Mouse (Mus musculus) thymus, adult 2 months (tissue): ENCODE measurements around the gene Acta1. TPM values are rescaled to one million over a fixed set of nuclear protein-coding genes. Genes with fewer than 3 reads are reported as not detected.

Experiments used
- DNase-seq: peaks from one replicate; pipeline ENCODE4 v3.0.0; 2021
- H3K27ac ChIP-seq: fragments of 200-500 bp; 2 replicates; pipeline ENCODE4 v1.5.1; 2012; ENCODE audit warnings: low read length, control low read depth; ENCODE audit not compliant: control insufficient read depth, insufficient read depth
- H3K27me3 ChIP-seq: fragments of 200-500 bp; 2 replicates; pipeline ENCODE4 v1.6.1; 2012; ENCODE audit warnings: mild to moderate bottlenecking, low read length, moderate library complexity, mixed read lengths; ENCODE audit not compliant: control insufficient read depth, insufficient read depth
- H3K36me3 ChIP-seq: fragments of 200-500 bp; 2 replicates; pipeline ENCODE4 v1.6.1; 2012; ENCODE audit warnings: mild to moderate bottlenecking, low read length, moderate library complexity; ENCODE audit not compliant: control insufficient read depth, insufficient read depth
- H3K4me1 ChIP-seq: fragments of 200-500 bp; replicated peaks from 2 replicates; pipeline ENCODE4 v1.6.1; 2012; ENCODE audit warnings: low read length; ENCODE audit not compliant: control insufficient read depth, insufficient read depth
- H3K4me3 ChIP-seq: fragments of 200-500 bp; 2 replicates; pipeline ENCODE4 v1.5.1; 2012; ENCODE audit warnings: mild to moderate bottlenecking, low read length, control low read depth, moderate library complexity; ENCODE audit not compliant: control insufficient read depth, insufficient read depth
- CTCF ChIP-seq: fragments of 200-500 bp; IDR thresholded peaks from 2 replicates; pipeline ENCODE4 v1.5.1; 2012; ENCODE audit warnings: mild to moderate bottlenecking, control low read depth, low read length, moderate library complexity, borderline replicate concordance; ENCODE audit not compliant: control insufficient read depth, poor library complexity, insufficient read depth; ENCODE audit errors: extremely low read depth
- POLR2A ChIP-seq: fragments of 200-500 bp; IDR thresholded peaks from 2 replicates; pipeline ENCODE4 v1.6.1; 2012; ENCODE audit warnings: mild to moderate bottlenecking, low read length, control low read depth, moderate library complexity; ENCODE audit not compliant: control insufficient read depth, poor library complexity, insufficient read depth; ENCODE audit errors: extremely low read depth
- WGBS: fragments of 180-500 bp; shearing (Covaris S2); methylation state at CpG from one replicate; pipeline ENCODE4 v1.1.7; 2018; 5-methylcytosine and 5-hydroxymethylcytosine counted together
- polyA plus RNA-seq: library from polyadenylated mRNA; depleted of rRNA; stranded (reverse); fragments of >200 nt; gene quantifications from 2 replicates; pipeline ENCODE4 v1.2.3, GENCODE M21; 2012

Acta1 gene
- polyA plus RNA-seq, 1 experiment = 13.3 TPM

GRCm38 (mm10) chr8:123877865-123878264 is 16.7 kb downstream of the Acta1 start:
- TF ChIP-seq POLR2A = no peak
- TF ChIP-seq CTCF = no peak
- Histone ChIP-seq H3K27ac (no peak overlapping the region), H3K27me3 (no peaks in the 10 kb centered on the region), H3K4me3 (no peak overlapping the region), H3K4me1 (no peaks in the 10 kb centered on the region), H3K36me3 (no peaks in the 10 kb centered on the region)
- DNase-seq = no peak
- 82% methylated on average over 2 of the region's 2 CpGs for WGBS

DNA sequence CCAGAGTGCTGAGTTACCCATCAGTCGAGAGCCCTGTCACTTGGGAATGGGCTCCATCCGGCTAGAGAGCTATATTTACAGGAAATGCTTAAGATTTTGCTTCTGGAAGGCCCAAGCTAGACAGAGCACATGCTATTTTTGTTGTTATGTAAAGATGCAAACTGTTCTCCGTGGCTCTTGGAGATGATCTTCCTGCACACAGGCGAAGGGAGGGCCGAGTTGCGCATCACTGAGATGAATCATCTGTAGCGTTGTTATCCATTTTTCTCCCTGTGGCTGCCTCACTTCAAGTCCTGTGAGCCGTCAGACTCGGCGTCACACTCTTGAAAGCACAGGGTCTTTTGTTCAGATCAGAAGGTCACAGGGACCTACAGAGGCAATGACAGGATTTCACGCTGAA is 20.2 kb downstream of the Acta1 start:
- no peaks in the 10 kb centered on the region for H3K36me3 ChIP-seq
- no peak overlapping the region for H3K4me3 ChIP-seq
- TF ChIP-seq POLR2A (no peak), CTCF (no peak)
- H3K4me1 ChIP-seq = no peaks in the 10 kb centered on the region
- 94% methylated on average over 11 of the region's 11 CpGs for WGBS
- no peaks in the 10 kb centered on the region for H3K27me3 ChIP-seq
- no peak overlapping the region for H3K27ac ChIP-seq
- no peak for DNase-seq

- TF ChIP-seq POLR2A = no peak
- TF ChIP-seq CTCF = no peak
- no peak overlapping the region for H3K27ac ChIP-seq
- DNase-seq = no peak
- no peaks in the 10 kb centered on the region for H3K36me3 ChIP-seq
- H3K4me1 ChIP-seq = no peaks in the 10 kb centered on the region
- no peak overlapping the region for H3K4me3 ChIP-seq
- WGBS = 89% methylated on average over 6 of the region's 6 CpGs
- no peaks in the 10 kb centered on the region for H3K27me3 ChIP-seq
These were observed 21.2 kb downstream of the Acta1 start for GRCm38 (mm10) chr8:123873364-123873763.

DNA sequence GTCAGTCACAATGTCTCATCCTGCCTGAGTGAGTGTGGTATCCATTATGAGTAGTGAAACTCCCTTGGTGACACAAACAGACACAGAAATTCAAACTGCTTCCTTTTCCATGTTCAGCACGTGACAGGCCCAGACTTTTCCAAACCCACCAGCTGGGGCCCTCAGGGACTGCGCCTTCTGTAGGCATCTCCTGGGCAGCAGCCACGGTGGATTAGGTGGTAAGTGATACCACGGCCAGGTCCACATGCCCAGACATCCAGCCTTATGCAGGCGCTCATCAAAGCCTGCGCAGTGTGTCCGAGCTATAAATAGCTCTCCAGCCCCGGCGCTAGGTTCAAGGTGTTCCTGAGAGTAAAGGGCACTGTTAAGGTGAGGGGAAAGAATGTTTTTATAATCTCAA is 22.5 kb downstream of the Acta1 start:
- Histone ChIP-seq H3K36me3 (no peaks in the 10 kb centered on the region), H3K27ac (no peak overlapping the region), H3K4me1 (no peaks in the 10 kb centered on the region), H3K4me3 (no peak overlapping the region), H3K27me3 (no peaks in the 10 kb centered on the region)
- 87% methylated on average over 9 of the region's 9 CpGs for WGBS
- TF ChIP-seq CTCF (no peak), POLR2A (no peak)
- DNase-seq = no peak

DNA sequence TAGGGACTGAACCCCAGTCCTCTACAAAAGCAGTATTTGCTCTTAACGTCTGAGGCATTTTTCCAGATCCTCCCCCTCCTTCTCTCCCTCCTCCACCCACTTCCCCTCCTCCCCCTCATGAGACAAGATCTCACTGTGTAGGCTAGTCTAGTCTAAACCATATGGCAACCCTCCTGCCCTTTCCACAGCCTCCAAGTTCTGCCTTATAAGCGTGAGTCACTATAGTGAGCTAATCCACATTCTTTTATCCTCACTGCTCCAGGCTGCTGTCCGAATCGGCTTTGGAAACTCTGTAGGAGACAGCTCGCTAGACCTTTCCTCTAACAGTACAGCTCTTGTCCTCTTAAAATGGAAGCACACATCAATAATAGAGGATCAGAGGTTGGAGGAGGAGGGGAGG is 27.6 kb downstream of the Acta1 start:
- no peaks in the 10 kb centered on the region for H3K27me3 ChIP-seq
- no peaks in the 10 kb centered on the region for H3K36me3 ChIP-seq
- H3K27ac ChIP-seq = no peak overlapping the region
- TF ChIP-seq POLR2A (no peak), CTCF (no peak)
- no peak overlapping the region for H3K4me3 ChIP-seq
- DNase-seq = no peak
- H3K4me1 ChIP-seq = no peaks in the 10 kb centered on the region
- WGBS = 68% methylated on average over 5 of the region's 5 CpGs

DNA sequence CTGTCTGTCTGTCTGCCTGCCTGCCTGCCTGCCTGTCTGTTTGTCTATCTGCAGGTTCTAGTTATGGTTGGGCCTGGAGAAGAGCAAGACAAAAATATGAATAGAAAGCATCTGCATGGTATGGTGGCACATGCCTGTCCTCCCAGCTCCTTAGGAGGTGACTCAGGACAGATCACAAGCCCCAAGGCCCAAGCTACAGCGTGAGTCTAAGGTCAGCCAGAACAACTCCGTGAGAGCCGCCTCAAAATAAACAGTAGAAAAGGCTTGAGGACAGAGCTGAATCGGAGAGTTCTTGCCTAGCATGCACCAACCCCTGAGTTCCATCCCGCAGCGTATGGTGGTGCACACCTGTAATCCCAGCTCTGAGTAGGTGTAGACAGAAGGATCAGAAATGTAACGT is 28.8 kb downstream of the Acta1 start:
- no peaks in the 10 kb centered on the region for H3K36me3 ChIP-seq
- no peak for DNase-seq
- TF ChIP-seq POLR2A (no peak), CTCF (no peak)
- no peaks in the 10 kb centered on the region for H3K4me1 ChIP-seq
- no peak overlapping the region for H3K27ac ChIP-seq
- no peaks in the 10 kb centered on the region for H3K27me3 ChIP-seq
- WGBS = 85% methylated on average over 7 of the region's 7 CpGs
- no peak overlapping the region for H3K4me3 ChIP-seq

- 75% methylated on average over 4 of the region's 4 CpGs for WGBS
- TF ChIP-seq POLR2A (no peak), CTCF (no peak)
- H3K4me1 ChIP-seq = peaks cover 8% of the 10 kb centered on the region
- DNase-seq = no peak
- no peaks in the 10 kb centered on the region for H3K36me3 ChIP-seq
- no peaks in the 10 kb centered on the region for H3K27me3 ChIP-seq
- H3K27ac ChIP-seq = no peak overlapping the region
- H3K4me3 ChIP-seq = no peak overlapping the region
These were observed 34.2 kb downstream of the Acta1 start for GRCm38 (mm10) chr8:123860386-123860785.
